13 mouse cellular contexts compared by ENCODE assay signal in genomic region chr17:33487652-33488051, GRCm38 (mm10). TPM values are rescaled to one million over a fixed set of nuclear protein-coding genes. Genes with fewer than 3 reads are reported as not detected.
DNase-seq lines count a peak whose midpoint lies in the region; ATAC-seq and TF ChIP-seq lines count a peak whose summit lies in the region.
"Had no signal": no experiment of that assay in that cellular context is flagged by ENCODE, and none has a peak within 500 bp of the region (broad histone marks: within the 10 kb centered on the region; RNA-seq: fewer than 3 reads in every experiment).

No protein-coding gene starts in this region.

- H3K4me3 ChIP-seq in hindbrain, postnatal 0 days (ENCODE audit: low read length) = no peak overlapping the region
- H3K4me3 ChIP-seq in hindbrain, embryonic 12.5 days = no peak overlapping the region
- H3K4me3 ChIP-seq: stomach, embryonic 15.5 days had no signal

- whole genome bisulfite sequencing in hindbrain, postnatal 0 days = 86% methylated on average over 1 of the region's 1 CpGs
- WGBS in hindbrain, embryonic 12.5 days = 100% methylated on average over 1 of the region's 1 CpGs

- H3K27ac ChIP-seq in hindbrain, postnatal 0 days = no peak overlapping the region
- no peak overlapping the region for H3K27ac ChIP-seq in hindbrain, embryonic 12.5 days
- H3K27ac ChIP-seq: stomach, embryonic 15.5 days had no signal

- H3K4me1 ChIP-seq in hindbrain, postnatal 0 days (ENCODE audit: insufficient read depth, low read length) = no peaks in the 10 kb centered on the region
- H3K4me1 ChIP-seq in hindbrain, embryonic 12.5 days = no peaks in the 10 kb centered on the region
- H3K4me1 ChIP-seq: stomach, embryonic 15.5 days had no signal

- no peaks in the 10 kb centered on the region for H3K36me3 ChIP-seq in hindbrain, postnatal 0 days (ENCODE audit: insufficient read depth, low read length)
- H3K36me3 ChIP-seq in hindbrain, embryonic 12.5 days = no peaks in the 10 kb centered on the region
- H3K36me3 ChIP-seq: stomach, embryonic 15.5 days had no signal

- no peaks in the 10 kb centered on the region for H3K27me3 ChIP-seq in hindbrain, postnatal 0 days (ENCODE audit: insufficient read depth, low read length)
- H3K27me3 ChIP-seq in hindbrain, embryonic 12.5 days = no peaks in the 10 kb centered on the region; the same call in 1 of the 2 replicates
- H3K27me3 ChIP-seq: stomach, embryonic 15.5 days had no signal

- H3K9ac ChIP-seq in hindbrain, postnatal 0 days (replicated peaks; ENCODE audit: low read length) = no peak overlapping the region
- no peak overlapping the region for H3K9ac ChIP-seq in hindbrain, embryonic 12.5 days
- H3K9ac ChIP-seq: stomach, embryonic 15.5 days had no signal

- H3K9me3 ChIP-seq in hindbrain, postnatal 0 days (ENCODE audit: low read length) = no peaks in the 10 kb centered on the region
- H3K9me3 ChIP-seq in hindbrain, embryonic 12.5 days (replicated peaks) = no peaks in the 10 kb centered on the region; the same call in 1 of the 2 replicates
- H3K9me3 ChIP-seq: stomach, embryonic 15.5 days had no signal

- no peak for TF ChIP-seq CTCF in hindbrain, postnatal 0 days (IDR thresholded peaks at IDR 0.05; ENCODE audit: low read depth)

- DNase-seq in adrenal gland, postnatal 25 days = peak; percentile 8
- DNase-seq in adrenal gland, adult 18-20 months (ENCODE audit: low spot score in 2 of 2) = no peak
- DNase-seq in hindbrain, postnatal 0 days (ENCODE audit: low spot score) = peak; percentile 81
- DNase-seq in Muller cell, postnatal 12 days (ENCODE audit: inconsistent ontology term) = peak; percentile 42
- DNase-seq in cerebellum, postnatal 10 days = peak; percentile 96
- no peak for DNase-seq in urinary bladder, postnatal 36 days (ENCODE audit: low spot score in 2 of 2)
- no peak for DNase-seq in retina, embryonic 14.5 days (ENCODE audit: low spot score)

- ATAC-seq in hindbrain, postnatal 0 days = no peak
- ATAC-seq in hindbrain, embryonic 12.5 days (ENCODE audit: low FRiP score) = no peak

- no peak overlapping the region for H3K4me2 ChIP-seq in hindbrain, postnatal 0 days (ENCODE audit: low read depth, low read length)
- H3K4me2 ChIP-seq in hindbrain, embryonic 12.5 days (replicated peaks) = no peak overlapping the region
- H3K4me2 ChIP-seq: stomach, embryonic 15.5 days had no signal

RNA-seq across cellular contexts. Expression of gene Adamts10, which starts 36.4 kb away (rescaled TPM):
- 46.2 and 54.1 TPM in 2 replicates for total RNA-seq in adrenal gland, postnatal 25 days (2021)
- 10 to 100 TPM; 20.4 to 21.7 TPM for total RNA-seq in adrenal gland, adult 18-20 months (2021)
- 49.3 and 56.4 TPM in 2 replicates for total RNA-seq in hindbrain, postnatal 0 days (2014; rRNA removed)
- 35.6 and 35.9 TPM in 2 replicates for polyA plus RNA-seq in hindbrain, postnatal 0 days (2015; fragmentation: Nextera tagmentation; extraction: Ambion mirVana)
- 67.1 and 73.8 TPM in 2 replicates for polyA plus RNA-seq in hindbrain, embryonic 12.5 days (2016; fragmentation: Nextera tagmentation; extraction: Ambion mirVana)

RNA-seq across cellular contexts. Expression of gene Actl9, which starts 55.0 kb away (rescaled TPM):
- total RNA-seq in adrenal gland, postnatal 25 days (2021) = not detected in 2 replicates
- not detected for total RNA-seq in adrenal gland, adult 18-20 months (2021)
- not detected in 2 replicates for total RNA-seq in hindbrain, postnatal 0 days (2014; rRNA removed)
- not detected in 2 replicates for polyA plus RNA-seq in hindbrain, postnatal 0 days (2015; fragmentation: Nextera tagmentation; extraction: Ambion mirVana)
- not detected in 2 replicates for polyA plus RNA-seq in hindbrain, embryonic 12.5 days (2016; fragmentation: Nextera tagmentation; extraction: Ambion mirVana)
- total RNA-seq: gastrocnemius, adult 8-10 months; left cerebral cortex, adult 8-10 months had no signal
- polyA plus RNA-seq: embryonic facial prominence, embryonic 11.5 days; liver, embryonic 16.5 days; stomach, embryonic 15.5 days had no signal

Comparison
In these comparisons a context has a peak if more than half of its experiments do, and no peak if none do; other contexts are left out.
1. DNase-seq: peak in adrenal gland, postnatal 25 days (single experiment), hindbrain, postnatal 0 days (single experiment), Muller cell, postnatal 12 days (single experiment) and cerebellum, postnatal 10 days (2 of 2); none in adrenal gland, adult 18-20 months (0 of 2), urinary bladder, postnatal 36 days (0 of 2) and retina, embryonic 14.5 days (single experiment).